Mouse (Mus musculus) erythroblast, embryonic 14.5 days (primary cell): ENCODE results near the gene Hivep3. TPM values are rescaled to one million over a fixed set of nuclear protein-coding genes. Genes with fewer than 3 reads are reported as not detected.

ENCODE experiments used
- H3K27me3 ChIP-seq: 2 replicates; pipeline ENCODE4 v1.6.1; 2012; ENCODE audit warnings: inconsistent platforms; ENCODE audit not compliant: control insufficient read depth
- H3K36me3 ChIP-seq: 2 replicates; pipeline ENCODE4 v1.6.1; 2012; ENCODE audit warnings: mild to moderate bottlenecking, inconsistent platforms; ENCODE audit not compliant: control insufficient read depth
- H3K4me1 ChIP-seq: 2 replicates; pipeline ENCODE4 v1.6.1; 2012; ENCODE audit warnings: inconsistent platforms; ENCODE audit not compliant: control insufficient read depth
- H3K4me3 ChIP-seq: replicated peaks from 2 replicates; pipeline ENCODE3; 2012; ENCODE audit warnings: moderate library complexity, mild to moderate bottlenecking, inconsistent platforms
- H3K9me3 ChIP-seq: 2 replicates; pipeline ENCODE4 v1.6.1; 2012; ENCODE audit warnings: low read length, inconsistent platforms, mixed read lengths; ENCODE audit not compliant: control insufficient read depth
- GATA1 ChIP-seq: IDR thresholded peaks from 2 replicates; pipeline ENCODE4 v1.6.1; 2012; ENCODE audit warnings: low read length, inconsistent platforms, mixed read lengths
- TAL1 ChIP-seq: IDR thresholded peaks from 3 replicates; pipeline ENCODE4 v1.6.1; 2012; ENCODE audit warnings: low read length, inconsistent platforms, mixed read lengths
- polyA plus RNA-seq: library from polyadenylated mRNA; stranded (reverse); fragments of >175 nt; gene quantifications from 2 replicates; pipeline ENCODE4 v1.2.3, GENCODE M21; 2012

Gene Hivep3
- polyA plus RNA-seq, 1 experiment = 0.01 TPM

GRCm38 (mm10) chr4:120148291-120149141 lies 414.9 kb downstream of the Hivep3 start:
- no peak overlapping the region for H3K4me3 ChIP-seq
- TF ChIP-seq TAL1 (no peak), GATA1 (no peak)
- no peaks in the 10 kb centered on the region for H3K4me1 ChIP-seq
- peaks cover 18% of the 10 kb centered on the region for H3K27me3 ChIP-seq
- H3K36me3 ChIP-seq = no peaks in the 10 kb centered on the region
- no peaks in the 10 kb centered on the region for H3K9me3 ChIP-seq

GRCm38 (mm10) chr4:120149142-120149524 lies 415.5 kb downstream of the Hivep3 start:
- Histone ChIP-seq H3K36me3 (no peaks in the 10 kb centered on the region), H3K27me3 (peaks cover 18% of the 10 kb centered on the region), H3K4me3 (no peak overlapping the region), H3K4me1 (no peaks in the 10 kb centered on the region), H3K9me3 (no peaks in the 10 kb centered on the region)
- TF ChIP-seq TAL1 (no peak), GATA1 (no peak)

GRCm38 (mm10) chr4:120150345-120150920 lies 416.8 kb downstream of the Hivep3 start:
- H3K27me3 ChIP-seq = peaks cover 18% of the 10 kb centered on the region
- H3K4me1 ChIP-seq = no peaks in the 10 kb centered on the region
- no peaks in the 10 kb centered on the region for H3K36me3 ChIP-seq
- H3K4me3 ChIP-seq = no peak overlapping the region
- no peak for TF ChIP-seq TAL1
- TF ChIP-seq GATA1 = no peak
- no peaks in the 10 kb centered on the region for H3K9me3 ChIP-seq

- H3K4me3 ChIP-seq = no peak overlapping the region
- TF ChIP-seq TAL1 (no peak), GATA1 (no peak)
- H3K4me1 ChIP-seq = no peaks in the 10 kb centered on the region
- H3K27me3 ChIP-seq = peaks cover 18% of the 10 kb centered on the region
- H3K36me3 ChIP-seq = no peaks in the 10 kb centered on the region
- H3K9me3 ChIP-seq = no peaks in the 10 kb centered on the region
Observed at GRCm38 (mm10) chr4:120151906-120152305, 418.3 kb downstream of the Hivep3 start.

GRCm38 (mm10) chr4:120152648-120153047 lies 419.1 kb downstream of the Hivep3 start:
- no peaks in the 10 kb centered on the region for H3K9me3 ChIP-seq
- no peaks in the 10 kb centered on the region for H3K4me1 ChIP-seq
- no peaks in the 10 kb centered on the region for H3K36me3 ChIP-seq
- H3K27me3 ChIP-seq = peaks cover 18% of the 10 kb centered on the region
- TF ChIP-seq GATA1 (no peak), TAL1 (no peak)
- H3K4me3 ChIP-seq = no peak overlapping the region

- Histone ChIP-seq H3K4me1 (no peaks in the 10 kb centered on the region), H3K36me3 (no peaks in the 10 kb centered on the region), H3K9me3 (no peaks in the 10 kb centered on the region), H3K27me3 (peaks cover 7% of the 10 kb centered on the region), H3K4me3 (no peak overlapping the region)
- TF ChIP-seq TAL1 (no peak), GATA1 (no peak)
Observed at GRCm38 (mm10) chr4:120153736-120154135, 420.2 kb downstream of the Hivep3 start.

GRCm38 (mm10) chr4:120158714-120159310 lies 425.2 kb downstream of the Hivep3 start:
- Histone ChIP-seq H3K27me3 (no peaks in the 10 kb centered on the region), H3K4me3 (no peak overlapping the region), H3K4me1 (no peaks in the 10 kb centered on the region), H3K36me3 (no peaks in the 10 kb centered on the region), H3K9me3 (no peaks in the 10 kb centered on the region)
- TF ChIP-seq TAL1 = no peak

- no peaks in the 10 kb centered on the region for H3K9me3 ChIP-seq
- no peaks in the 10 kb centered on the region for H3K4me1 ChIP-seq
- no peak within 1 kb of the TSS for H3K4me3 ChIP-seq
- no peaks in the 10 kb centered on the region for H3K27me3 ChIP-seq
- H3K36me3 ChIP-seq = no peaks in the 10 kb centered on the region
- TF ChIP-seq GATA1 = no peak
- TF ChIP-seq TAL1 = no peak
Observed at GRCm38 (mm10) chr4:120161166-120161949, 427.8 kb downstream of the Hivep3 start, which contains the start of gene Edn2. Gene Edn2 (plus strand): TSS chr4:120161206.
